Mouse (Mus musculus): ENCODE measurements around the gene Spsb2.
"Not testable (repeated sequence)": the region's sequence is repeated elsewhere in the genome, so short reads cannot be mapped to it uniquely, and the experiment has no call there.

The Spsb2 gene

GRCm38 (mm10) chr6:124802400-124802799 lies 6.1 kb upstream of the Spsb2 start:
- not testable (repeated sequence) for DNase-seq (ENCODE audit: low spot score)

- DNase-seq (ENCODE audit: low spot score): no peak
Measured at GRCm38 (mm10) chr6:124803061-124803460, 5.4 kb upstream of the Spsb2 start.

- not testable (repeated sequence) for DNase-seq (ENCODE audit: low spot score)
Measured at GRCm38 (mm10) chr6:124803691-124804090, 4.8 kb upstream of the Spsb2 start.

- peak; percentile 49 for DNase-seq (ENCODE audit: low spot score)
Measured at GRCm38 (mm10) chr6:124804341-124804740, 4.1 kb upstream of the Spsb2 start.

- DNase-seq (ENCODE audit: low spot score): peak; percentile 96
Measured at GRCm38 (mm10) chr6:124805341-124806321, 2.8 kb upstream of the Spsb2 start.

- no peak for DNase-seq (ENCODE audit: low spot score)
Measured at GRCm38 (mm10) chr6:124806446-124807140, 1.9 kb upstream of the Spsb2 start.

GRCm38 (mm10) chr6:124807366-124807765 lies 1.1 kb upstream of the Spsb2 start:
- DNase-seq (ENCODE audit: low spot score): peak; percentile 59

GRCm38 (mm10) chr6:124807986-124808357 lies 489 bp upstream of the Spsb2 start:
- no peak for DNase-seq (ENCODE audit: low spot score)

GRCm38 (mm10) chr6:124809052-124809774 lies 752 bp downstream of the Spsb2 start:
- peak; percentile 84 for DNase-seq (ENCODE audit: low spot score)

GRCm38 (mm10) chr6:124809775-124810538 lies 1.5 kb downstream of the Spsb2 start:
- no peak for DNase-seq (ENCODE audit: low spot score)

GRCm38 (mm10) chr6:124810566-124811402 lies 2.3 kb downstream of the Spsb2 start:
- DNase-seq (ENCODE audit: low spot score): not testable (repeated sequence)

- DNase-seq (ENCODE audit: low spot score): no peak
Measured at GRCm38 (mm10) chr6:124811403-124811665, 2.9 kb downstream of the Spsb2 start.

GRCm38 (mm10) chr6:124811701-124812560 lies 3.5 kb downstream of the Spsb2 start:
- DNase-seq (ENCODE audit: low spot score): no peak

- no peak for DNase-seq (ENCODE audit: low spot score)
Measured at GRCm38 (mm10) chr6:124812848-124813247, 4.4 kb downstream of the Spsb2 start.

GRCm38 (mm10) chr6:124813496-124813895 lies 5.0 kb downstream of the Spsb2 start:
- DNase-seq (ENCODE audit: low spot score): peak; percentile 56

- peak; percentile 92 for DNase-seq (ENCODE audit: low spot score)
Measured at GRCm38 (mm10) chr6:124813933-124814332, 5.5 kb downstream of the Spsb2 start, which contains the start of gene Tpi1. Gene Tpi1, minus strand, starts transcription at chr6:124814296.

- no peak for DNase-seq (ENCODE audit: low spot score)
Measured at GRCm38 (mm10) chr6:124814448-124814847, 6.0 kb downstream of the Spsb2 start.

- DNase-seq (ENCODE audit: low spot score): no peak
Measured at GRCm38 (mm10) chr6:124814858-124815774, 6.7 kb downstream of the Spsb2 start.

GRCm38 (mm10) chr6:124816611-124817010 lies 8.2 kb downstream of the Spsb2 start:
- no peak for DNase-seq (ENCODE audit: low spot score)
